Mouse (Mus musculus) layer of hippocampus, adult 11-12 months (tissue): ENCODE data around the gene Camta1.

Experiments
- DNase-seq: peaks from one replicate; pipeline ENCODE4 v3.0.0; 2022; ENCODE audit warnings: low spot score

Camta1 gene

DNA sequence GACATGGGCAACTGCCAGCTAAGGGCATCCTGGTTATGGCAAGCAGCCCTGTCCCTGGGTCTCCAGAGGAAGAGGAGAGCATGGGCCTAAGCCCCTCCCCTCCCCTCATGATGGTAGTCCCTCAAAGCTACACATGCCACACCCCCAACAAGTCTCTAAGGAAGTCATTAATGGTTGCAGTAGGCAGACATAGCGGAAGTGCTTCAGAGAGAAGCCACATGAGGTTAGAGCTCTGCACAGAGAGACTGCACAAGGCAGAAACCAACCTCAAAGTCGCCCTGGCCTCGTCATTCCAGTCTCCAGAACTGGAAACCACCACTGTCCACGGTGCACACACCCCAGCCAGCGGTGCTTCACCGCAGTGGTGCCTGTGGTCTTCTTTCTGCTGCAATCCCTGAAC lies 709.7 kb downstream of the Camta1 start:
- no peak for DNase-seq

DNA sequence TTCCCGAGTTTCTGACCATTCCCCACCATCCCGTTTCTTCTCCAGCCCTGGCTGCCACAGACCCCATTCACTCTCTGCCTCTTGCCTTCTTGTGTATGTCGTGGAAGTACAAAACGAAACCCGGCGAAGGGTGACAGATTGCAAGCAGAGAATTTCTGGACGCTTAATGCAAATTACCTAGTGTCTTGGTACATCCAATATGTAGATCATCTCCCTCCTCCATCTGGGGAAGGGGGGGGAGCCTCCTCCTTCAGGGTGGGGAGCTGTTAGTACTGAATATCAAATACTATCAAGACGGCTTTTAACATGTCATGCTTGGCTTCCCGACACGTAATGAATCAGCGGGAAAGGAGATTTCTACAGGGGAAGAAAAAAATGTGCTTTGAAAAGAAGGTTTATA lies 710.8 kb downstream of the Camta1 start:
- peak; percentile 45 for DNase-seq

DNA sequence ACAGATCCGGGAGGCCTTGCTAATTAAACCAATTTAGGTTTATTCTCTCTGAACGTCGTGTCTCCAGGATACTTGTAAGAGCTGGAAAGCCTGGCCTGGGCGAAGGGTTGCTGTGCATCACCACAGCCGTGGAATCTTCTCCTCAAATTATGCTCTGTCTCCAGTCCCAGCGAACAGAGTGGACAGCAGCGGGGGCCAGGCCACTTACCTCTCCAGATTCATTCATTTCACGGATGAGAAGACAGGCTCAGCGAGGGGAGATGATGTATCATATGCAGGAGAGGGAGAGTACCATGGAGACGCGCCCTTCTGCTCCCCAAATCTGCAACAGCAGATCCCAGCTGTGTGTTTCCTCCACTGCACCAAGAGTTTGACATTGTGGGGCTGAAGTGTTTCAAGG lies 711.6 kb downstream of the Camta1 start:
- DNase-seq: no peak

DNA sequence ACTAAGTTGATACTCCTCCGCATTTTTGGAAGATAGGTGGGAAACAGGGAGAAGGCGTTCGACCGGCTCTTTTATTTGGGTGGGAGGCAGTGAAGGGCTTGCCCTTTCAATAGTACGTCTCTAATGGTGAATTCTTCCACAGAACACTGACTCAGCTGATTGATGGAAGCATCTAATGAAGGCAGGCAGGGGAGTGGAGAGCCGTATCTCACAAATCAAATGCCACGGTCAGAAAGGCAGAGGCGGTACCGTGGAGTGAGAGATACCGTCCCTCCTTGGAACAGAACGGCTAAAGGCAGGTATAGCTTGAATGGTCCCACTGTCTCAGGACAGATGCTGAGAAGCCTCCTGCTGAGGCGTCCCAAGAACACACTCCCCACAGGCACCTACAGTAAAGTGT lies 714.1 kb downstream of the Camta1 start:
- DNase-seq: no peak

DNA sequence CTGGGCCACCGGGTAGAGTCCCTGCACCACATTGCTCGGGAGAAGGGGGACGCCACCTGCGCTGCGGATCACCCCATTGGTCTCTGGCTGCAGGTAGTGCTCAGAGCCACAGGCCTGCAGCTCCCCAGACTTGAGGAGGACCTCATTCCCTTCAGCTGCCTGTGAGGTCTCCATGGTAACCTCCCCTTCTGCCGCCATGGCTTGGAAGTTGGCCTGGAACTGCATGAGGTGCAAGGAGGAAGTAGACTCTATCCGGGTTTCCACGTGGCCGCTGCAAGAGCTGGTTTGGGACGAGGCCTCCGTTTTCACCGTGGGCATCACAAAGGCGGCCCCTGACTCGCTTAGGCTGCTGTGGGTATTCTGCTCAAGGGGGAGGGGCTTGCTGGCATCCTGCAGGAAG lies 717.6 kb downstream of the Camta1 start:
- no peak for DNase-seq

DNA sequence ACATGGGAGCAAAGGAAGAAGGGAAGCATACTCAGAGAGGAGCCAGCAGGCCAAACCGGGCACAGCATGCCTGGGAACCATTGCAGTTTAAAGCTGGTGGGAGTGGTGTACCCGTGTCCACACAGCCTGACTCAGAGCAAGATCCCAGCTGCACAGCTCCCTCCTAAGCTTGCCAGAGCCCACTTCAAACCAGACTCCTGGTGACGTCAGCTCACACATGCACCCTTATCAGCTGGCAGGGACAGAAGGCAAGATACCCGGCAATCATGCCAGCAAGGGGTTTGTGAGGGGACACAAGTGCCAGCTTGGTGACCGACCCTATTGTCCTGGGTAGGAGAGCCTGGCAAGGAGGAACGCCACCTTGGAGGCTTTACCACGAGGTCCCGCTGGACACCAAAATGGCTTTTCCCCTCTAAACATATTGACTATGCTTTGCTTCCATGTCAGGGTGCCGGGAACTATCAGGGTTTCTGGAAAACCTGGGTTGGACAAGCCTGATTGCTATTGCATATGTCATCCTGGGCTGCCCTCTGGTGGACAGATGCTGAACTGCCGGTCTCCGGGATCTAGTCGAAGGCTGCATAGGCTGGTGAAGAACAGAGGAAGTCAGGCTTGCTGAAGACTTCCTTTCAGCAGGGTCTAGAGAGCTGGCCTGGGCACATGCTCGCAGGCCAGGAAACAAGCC lies 720.3 kb downstream of the Camta1 start:
- peak; percentile 99 for DNase-seq

DNA sequence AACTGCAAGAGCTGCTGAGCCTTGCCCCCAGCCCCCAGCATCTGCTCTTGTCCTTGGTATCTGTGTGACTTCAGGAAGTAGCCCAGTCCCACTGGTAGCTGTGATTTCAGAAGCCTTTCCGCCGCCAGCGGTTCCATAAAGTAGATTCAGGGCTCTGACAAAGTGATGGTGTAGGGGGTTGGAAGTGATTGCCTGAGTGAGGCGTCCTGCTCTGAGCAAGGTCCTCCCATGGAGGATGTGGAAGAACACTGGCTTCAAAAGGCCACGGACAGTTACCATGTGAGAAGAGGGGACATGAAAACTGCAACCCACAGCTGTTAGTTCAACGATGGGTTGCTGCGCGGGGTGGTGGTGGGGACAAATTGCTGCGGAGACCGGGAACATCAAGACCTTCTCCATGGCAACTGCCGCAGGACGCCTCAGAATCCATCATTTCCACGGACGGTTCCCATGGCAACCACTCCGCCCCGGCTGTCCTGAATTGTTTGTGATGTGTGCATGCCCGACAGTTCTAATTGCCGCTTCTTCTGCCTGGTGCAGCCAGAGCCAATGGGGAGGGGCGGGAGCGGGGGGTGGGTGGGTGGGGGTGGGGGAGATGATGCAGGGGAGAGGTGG lies 721.2 kb downstream of the Camta1 start:
- DNase-seq: peak; percentile 92

DNA sequence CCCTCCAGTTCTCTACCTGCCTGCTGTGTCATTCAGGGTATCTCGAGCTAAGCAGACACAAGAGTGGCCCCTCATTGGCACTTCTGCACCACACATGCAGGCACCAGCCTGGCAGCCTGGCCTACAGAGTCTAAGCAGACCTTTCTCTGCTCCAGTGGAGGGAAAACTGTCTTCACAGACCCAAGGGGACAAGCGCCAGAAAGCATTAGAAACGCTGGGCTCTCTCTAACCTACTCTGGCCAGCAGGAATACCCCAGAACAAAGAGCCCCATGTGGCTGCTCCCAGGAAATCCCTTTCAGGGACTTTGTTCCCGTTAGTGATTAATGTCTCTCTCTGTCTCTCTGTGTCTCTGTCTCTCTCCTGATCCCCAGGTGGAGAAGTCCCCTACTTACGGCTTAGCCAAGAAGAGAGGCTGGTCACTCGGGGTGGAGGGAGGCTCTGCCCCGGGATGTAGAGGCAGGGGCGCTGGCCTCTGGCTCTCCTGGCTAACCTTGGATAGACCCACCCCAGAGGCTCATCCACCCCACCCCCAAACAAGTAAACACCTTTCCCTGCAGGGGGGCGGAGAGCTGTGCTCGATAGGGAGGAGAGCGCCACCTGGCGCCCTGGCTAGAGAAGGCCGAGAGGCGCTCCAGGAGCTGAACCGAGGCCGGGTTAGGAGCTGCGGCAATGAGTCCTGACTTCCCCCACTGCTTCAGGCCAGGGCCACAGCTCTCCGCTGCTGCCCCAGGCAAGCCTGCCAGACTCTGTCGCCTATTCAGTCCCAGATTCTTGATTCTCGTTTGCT lies 722.4 kb downstream of the Camta1 start:
- peak; percentile 90 for DNase-seq

DNA sequence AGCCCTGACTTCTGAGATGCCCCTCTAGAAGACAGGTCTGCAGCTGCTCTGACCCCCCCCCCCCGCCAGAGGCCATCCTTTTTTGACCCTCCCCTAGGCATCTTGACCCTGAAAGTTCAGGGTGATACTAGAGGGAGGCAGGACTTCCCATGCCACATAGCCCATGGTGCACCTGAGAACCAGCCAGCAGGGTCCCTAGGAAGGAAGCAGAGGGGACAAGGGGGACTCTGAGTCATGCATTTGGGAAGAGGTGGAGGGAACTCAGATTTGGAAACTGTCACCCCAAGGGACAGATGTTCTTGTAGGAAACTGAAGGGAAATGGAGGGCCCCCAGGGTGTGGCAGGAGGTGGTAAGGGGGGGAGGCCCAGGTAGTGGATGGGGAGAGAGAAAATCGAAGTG lies 723.1 kb downstream of the Camta1 start:
- no peak for DNase-seq

DNA sequence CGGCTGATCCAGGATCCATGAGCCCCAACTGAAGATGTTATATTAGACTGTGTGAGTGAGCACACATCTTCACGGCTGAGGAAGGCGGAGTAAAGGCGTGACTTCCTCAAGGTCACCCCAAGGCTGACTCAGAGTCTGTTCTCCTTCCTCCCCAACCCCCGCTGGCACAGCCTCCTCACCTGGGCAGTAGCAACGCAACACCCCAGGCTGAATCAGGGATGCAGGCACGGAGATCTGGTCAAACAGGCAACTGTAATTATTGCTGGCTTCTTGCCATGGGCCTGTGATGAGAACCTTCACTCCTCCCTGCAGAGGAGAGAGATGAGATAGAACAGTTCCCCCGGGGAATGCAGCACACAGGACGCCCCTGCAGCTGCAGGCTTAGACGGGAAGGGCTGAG lies 723.5 kb downstream of the Camta1 start:
- DNase-seq: no peak

DNA sequence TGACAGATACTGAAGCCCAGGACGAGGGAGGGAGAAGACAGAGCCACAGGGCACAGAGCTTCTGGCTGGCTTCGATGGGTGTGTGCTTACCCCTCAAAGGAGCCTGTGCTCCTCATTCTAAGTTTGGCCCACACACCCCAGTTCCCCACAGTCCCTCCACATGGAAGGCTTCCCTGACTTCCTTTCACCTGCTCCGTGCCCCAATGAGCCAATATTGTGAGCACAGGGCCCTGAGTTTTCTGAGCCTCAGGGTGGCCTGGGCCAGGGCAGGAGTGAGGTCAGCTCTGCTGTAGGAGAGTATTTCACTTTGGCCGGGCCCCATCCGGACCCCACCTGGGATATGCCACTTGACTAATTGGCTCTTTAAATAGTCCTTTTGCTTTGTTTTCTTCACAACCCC lies 724.0 kb downstream of the Camta1 start:
- no peak for DNase-seq

DNA sequence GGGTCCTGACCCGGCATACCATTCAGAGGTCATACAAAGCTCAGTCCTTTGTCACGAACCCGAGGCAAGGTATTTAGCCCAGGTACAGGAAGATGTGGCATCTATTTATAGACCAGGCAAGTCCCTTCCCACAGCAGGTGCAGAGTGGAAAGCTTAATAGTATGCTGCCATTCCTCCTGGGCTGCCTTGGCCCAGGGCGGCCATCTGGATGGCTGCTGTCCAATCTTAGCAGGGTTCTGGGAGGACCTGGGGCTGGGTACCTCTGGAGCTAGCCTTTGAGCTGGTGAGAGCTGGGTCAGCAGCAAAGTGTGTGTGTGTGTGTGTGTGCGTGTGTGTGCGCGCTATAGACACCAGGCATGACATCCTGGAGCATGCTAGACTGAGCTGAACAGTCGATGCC lies 726.2 kb downstream of the Camta1 start:
- DNase-seq: no peak

DNA sequence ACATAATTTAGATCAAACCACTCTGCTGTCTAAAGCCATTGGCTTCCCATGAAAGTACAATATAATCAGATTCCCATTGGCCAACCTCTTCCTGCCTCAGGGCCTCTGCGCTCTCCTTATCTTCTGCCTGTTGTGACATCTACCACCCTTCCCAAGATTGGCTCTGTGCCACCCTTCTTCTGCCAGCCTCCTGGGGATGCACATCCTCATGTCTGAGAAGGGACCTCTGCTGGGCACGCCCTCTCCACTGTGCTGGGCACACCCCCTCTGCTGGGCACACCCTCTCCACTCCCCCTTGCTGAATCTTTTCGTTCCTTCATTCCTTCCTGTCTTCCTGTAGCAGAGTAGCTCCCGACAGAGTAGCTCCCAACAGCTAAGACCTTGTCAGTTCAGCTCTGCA lies 727.9 kb downstream of the Camta1 start:
- no peak for DNase-seq

DNA sequence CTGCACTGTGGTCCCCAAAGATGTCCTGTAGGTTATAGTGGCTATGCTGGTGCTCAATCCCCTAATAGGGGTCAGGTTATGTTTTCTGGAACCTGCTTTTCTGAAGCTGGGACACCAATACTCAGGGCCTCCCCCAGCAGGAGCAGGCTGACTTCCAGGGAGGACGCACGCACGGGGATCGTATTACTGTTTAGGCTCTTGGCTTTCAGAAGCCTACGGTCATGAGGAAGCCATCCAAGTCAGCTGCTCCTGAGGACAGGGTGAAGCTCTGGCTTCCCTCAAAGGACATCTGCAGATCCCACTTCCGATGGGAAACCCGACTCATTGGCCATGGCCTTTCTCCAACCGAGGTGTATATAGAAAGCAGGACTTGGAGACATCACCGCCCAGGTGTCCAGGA lies 729.2 kb downstream of the Camta1 start:
- no peak for DNase-seq

DNA sequence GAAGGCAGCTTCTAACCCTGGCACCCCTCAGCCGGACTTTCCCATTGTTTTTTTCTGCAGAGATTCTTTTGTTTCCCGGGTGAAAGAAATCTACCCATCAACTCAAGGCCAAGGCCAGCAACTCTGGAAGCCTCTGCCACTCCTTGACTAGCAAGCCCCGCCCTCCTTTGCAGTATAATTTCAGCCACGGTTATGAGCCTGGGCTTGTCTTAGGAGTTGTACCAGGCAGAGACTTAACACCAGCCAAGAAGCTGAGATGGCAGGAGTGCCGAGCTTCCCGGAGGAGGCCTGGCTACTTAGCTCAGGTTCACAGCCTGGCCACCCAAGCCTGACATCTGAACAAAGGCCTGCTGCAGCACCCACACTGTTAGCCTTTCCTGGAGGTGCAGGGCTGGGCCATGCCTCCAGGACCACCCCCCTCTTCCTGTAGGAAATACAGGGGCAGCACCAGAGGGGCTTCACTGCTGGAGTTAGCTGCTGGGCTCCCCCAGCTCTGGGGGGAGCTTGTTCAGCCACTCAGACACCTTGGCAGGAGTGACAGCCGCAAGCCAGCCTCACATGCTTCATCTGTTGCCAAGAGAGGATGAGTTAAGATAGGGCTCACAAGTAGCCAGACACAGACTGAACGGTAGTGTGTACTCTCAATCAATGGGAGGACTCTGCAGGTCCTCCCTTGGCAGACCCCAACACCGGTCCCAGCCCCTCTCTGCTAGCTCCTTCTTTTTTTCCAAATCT lies 730.8 kb downstream of the Camta1 start:
- DNase-seq: no peak

DNA sequence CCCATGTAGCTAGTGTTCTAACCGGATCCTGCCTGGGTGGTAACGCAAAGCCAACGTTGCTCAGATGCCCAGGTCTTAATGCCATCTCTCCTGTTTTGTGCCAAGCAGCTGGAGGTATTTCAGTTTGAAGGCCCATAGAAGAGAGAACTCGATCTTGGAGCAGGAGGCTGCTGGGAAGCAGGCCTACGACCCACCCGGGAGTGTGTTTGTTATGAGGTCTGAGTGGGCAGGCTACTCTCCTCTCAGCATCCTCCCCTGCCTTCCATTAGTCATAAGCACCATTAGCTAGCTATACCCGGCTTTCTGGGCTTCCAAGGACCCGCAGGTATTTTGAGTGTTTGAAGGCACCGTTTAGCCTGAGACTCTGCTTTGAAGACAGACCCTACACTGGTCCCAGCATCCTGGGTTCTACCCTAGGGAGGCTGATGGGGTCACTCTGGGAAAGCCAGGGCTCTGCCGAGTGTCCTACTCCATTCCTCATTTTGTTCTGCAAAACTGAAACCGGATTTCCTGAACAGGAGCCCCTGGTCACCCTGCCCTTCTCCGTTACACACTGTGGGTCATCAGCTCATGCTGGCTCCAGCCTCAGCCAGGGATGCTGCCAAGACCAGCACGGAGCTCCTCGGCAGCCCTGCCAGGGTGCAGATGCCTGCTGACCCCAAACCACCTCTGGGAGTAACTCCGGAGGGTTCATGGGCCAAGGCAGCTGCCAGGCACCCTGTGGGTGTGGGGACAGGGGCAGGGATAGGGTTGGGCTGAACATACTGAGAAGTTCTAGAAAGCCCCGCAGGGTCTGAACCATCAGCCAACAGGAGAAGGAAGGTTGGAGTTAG lies 731.7 kb downstream of the Camta1 start:
- no peak for DNase-seq

DNA sequence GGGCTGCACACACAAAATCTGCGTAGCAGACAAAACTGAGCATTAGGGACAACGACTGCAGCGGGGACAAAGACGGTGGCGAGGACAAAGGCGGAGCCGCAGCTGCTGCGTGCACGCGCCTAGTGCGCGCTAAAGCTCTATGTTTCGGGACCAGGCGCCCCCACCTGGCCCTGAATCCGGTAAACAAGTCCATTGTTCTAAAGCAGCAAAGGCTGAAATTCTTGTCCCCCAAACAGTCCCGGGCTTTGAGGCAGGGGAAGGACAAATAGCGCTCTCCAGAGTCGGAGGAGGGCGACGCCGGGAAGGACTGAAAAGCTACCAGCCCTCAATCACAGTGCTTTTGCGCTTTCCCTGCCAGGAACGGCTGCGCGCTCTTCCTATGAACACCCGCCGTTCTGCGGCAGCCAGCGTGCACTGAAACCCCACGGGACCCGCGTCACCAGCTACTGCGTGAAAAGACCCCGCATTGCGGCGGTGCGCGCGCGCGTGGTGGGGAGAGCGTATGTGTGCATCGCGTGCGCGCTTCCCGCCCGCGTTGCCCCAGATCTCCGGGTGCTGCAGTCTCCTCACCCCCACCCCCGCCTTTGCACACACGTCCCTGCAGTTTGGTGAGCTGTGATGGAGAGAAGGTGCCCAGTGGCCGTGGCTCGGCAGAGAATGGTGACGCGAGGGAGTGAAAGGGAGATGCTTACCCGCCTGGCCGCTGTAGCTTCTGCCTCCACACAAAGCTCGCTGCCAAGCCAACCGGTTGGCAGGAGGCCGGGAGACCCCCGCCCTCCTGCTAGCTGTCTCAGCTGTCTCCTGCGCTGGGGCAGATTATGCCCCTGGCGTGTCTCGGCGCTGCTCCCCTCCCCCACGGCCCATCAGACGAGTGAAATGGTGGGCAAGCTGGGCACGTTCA lies 732.8 kb downstream of the Camta1 start:
- DNase-seq: peak; percentile 85

DNA sequence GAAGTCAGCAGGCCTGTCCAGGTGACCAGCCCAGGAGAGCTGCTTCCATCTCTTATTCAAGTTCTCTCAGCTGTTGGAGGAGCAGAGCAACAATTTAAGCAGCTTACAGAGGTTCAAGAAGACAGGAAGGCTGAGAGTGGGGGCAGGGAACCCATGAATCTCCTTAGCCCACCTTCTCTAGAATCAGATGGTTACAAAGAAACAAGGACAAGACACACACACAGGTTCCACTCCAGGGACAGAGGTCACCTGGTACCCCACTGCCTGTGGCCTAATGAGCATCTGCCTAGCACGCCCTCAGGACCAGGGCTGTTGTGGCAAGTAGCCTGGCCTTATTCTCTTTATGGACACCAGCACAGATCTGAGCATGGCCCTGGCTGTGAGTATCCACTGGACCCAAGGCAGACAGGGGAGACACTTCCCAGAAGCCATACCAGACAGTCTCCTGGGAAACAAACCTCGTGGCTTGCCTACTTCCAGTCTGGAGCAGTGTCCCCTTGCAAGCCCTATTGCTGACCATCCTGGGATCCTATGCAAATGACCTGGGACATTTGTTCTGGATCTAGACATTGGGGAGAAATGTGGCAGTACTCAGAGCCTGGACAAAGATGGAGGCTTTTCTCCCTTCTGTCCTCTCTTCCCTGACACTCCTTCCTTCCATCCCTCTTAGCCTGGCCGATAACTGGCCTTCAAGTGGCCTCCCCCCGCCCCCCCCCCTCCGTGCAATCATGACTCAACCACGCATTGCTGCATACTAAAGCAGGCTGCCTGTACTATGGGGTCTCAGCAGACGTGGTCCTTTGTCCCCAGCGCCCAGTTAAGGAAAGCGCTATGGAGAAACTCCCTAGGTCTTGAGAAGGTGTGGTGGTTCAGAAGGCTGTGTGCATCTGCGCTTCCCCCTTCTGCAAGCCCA lies 733.8 kb downstream of the Camta1 start:
- DNase-seq: no peak

DNA sequence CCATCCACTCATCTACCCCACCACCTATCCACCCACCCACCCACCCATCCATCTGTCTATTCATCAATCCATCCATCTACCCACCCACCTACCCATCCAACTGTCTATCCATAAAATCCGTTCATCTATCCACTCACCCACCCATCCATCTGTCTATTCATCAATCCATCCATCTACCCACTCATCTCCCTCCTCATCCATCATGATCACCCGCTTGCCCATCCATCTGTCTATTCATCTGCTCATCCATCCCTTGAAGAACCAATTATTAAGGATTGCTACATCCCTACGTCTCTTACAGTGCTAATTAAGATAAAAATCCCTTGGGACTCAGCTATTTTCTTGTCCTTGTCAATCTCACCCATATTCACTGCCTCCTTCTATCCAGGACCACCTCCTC lies 742.8 kb downstream of the Camta1 start:
- no peak for DNase-seq

DNA sequence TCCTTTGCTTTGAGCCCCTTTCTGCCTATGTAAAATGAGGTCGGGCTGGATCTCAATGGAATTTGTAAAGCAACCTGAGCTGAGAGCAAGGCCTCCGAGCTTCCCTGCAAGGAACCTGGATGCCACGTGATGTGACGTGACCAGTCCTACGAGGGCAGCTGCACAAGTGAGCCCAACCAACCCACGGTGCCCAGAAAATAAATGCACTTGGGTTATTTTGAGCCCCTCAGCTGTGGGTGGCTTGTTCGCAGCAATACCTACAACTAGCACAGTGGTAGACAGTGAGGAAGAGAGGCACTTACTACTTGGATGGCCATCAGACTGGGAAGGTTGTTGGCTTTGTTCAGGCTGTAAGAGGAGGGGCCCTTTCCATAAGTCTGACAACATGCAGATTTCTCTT lies 747.1 kb downstream of the Camta1 start:
- DNase-seq: no peak
